Mouse (Mus musculus) lung, embryonic 14.5 days (tissue): ENCODE measurements at regions not wholly inside any gene's neighbourhood (a gene's known extent, or its start where the extent isn't known, plus 50 kb on each side); places are given as distances from the start of the nearest gene placed in this dataset.

Experiments used
- ATAC-seq: fragments of 200-750 bp; cut with Nextera tagmentation; 2 replicates; pipeline ENCODE4 v1.8.0; 2017; ENCODE audit warnings: mild to moderate bottlenecking, moderate TSS enrichment, moderate library complexity; ENCODE audit not compliant: insufficient read depth
- DNase-seq: peaks from one replicate; pipeline ENCODE4 v3.0.0-alpha.2; 2015
- H3K27ac ChIP-seq: fragments of 300-500 bp; sonication (generic); 2 replicates; pipeline ENCODE4 v1.5.1; 2014; ENCODE audit warnings: low read depth, mild to moderate bottlenecking, moderate library complexity
- H3K27me3 ChIP-seq: fragments of 300-500 bp; sonication (generic); 2 replicates; pipeline ENCODE4 v1.6.1; 2014; ENCODE audit warnings: low read length, control low read depth; ENCODE audit not compliant: insufficient read depth
- H3K36me3 ChIP-seq: fragments of 300-500 bp; sonication (generic); 2 replicates; pipeline ENCODE4 v1.6.1; 2014; ENCODE audit warnings: control low read depth; ENCODE audit not compliant: insufficient read depth
- H3K4me1 ChIP-seq: fragments of 300-500 bp; sonication (generic); 2 replicates; pipeline ENCODE4 v1.6.1; 2014; ENCODE audit warnings: antibody characterized with exemption, control low read depth; ENCODE audit not compliant: insufficient read depth
- H3K4me2 ChIP-seq: fragments of 300-500 bp; sonication (generic); 2 replicates; pipeline ENCODE4 v1.6.1; 2014; ENCODE audit warnings: mild to moderate bottlenecking
- H3K4me3 ChIP-seq: fragments of 300-500 bp; sonication (generic); 2 replicates; pipeline ENCODE4 v1.5.1; 2014; ENCODE audit warnings: low read depth, low read length
- H3K9ac ChIP-seq: fragments of 300-500 bp; sonication (generic); 2 replicates; pipeline ENCODE4 v1.6.1; 2014
- H3K9me3 ChIP-seq: fragments of 300-500 bp; sonication (generic); 2 replicates; pipeline ENCODE4 v1.6.1; 2016; ENCODE audit warnings: low read depth, low read length, control low read depth
- CTCF ChIP-seq: IDR thresholded peaks from 2 replicates; pipeline ENCODE4 v1.5.1; 2016; ENCODE audit warnings: antibody characterized with exemption, low read depth
- WGBS: fragments of 180-500 bp; shearing (Covaris S2); extraction: QIAGEN DNeasy Blood & Tissue Kit; methylation state at CpG from one replicate; pipeline ENCODE4 v1.1.7; 2014; 5-methylcytosine and 5-hydroxymethylcytosine counted together

- Histone ChIP-seq H3K4me1 (no peaks in the 10 kb centered on the region), H3K27ac (no peak overlapping the region), H3K9me3 (no peaks in the 10 kb centered on the region), H3K4me3 (no peak overlapping the region), H3K27me3 (no peaks in the 10 kb centered on the region), H3K4me2 (no peak overlapping the region), H3K36me3 (no peaks in the 10 kb centered on the region), H3K9ac (no peak overlapping the region)
- TF ChIP-seq CTCF, result no peak
- DNase-seq (no peak), ATAC-seq (no peak)
- 51% methylated on average over 3 of the region's 3 CpGs for WGBS
Observed at GRCm38 (mm10) chr3:70097813-70098212, 90.4 kb downstream of the Otol1 start.

GRCm38 (mm10) chr3:70102091-70102490, 94.7 kb downstream of the Otol1 start:
- no peak for TF ChIP-seq CTCF
- WGBS, result 51% methylated on average over 7 of the region's 7 CpGs
- no peak overlapping the region for H3K9ac ChIP-seq

GRCm38 (mm10) chr3:70102593-70103213, 95.3 kb downstream of the Otol1 start:
- Histone ChIP-seq H3K27ac (no peak overlapping the region), H3K36me3 (no peaks in the 10 kb centered on the region), H3K4me2 (no peak overlapping the region), H3K9ac (no peak overlapping the region), H3K4me1 (no peaks in the 10 kb centered on the region), H3K4me3 (no peak overlapping the region), H3K27me3 (no peaks in the 10 kb centered on the region), H3K9me3 (no peaks in the 10 kb centered on the region)
- ATAC-seq, result no peak
- 72% methylated on average over 10 of the region's 10 CpGs for WGBS
- TF ChIP-seq CTCF, result no peak
- peak; percentile 1 for DNase-seq

More at GRCm38 (mm10) chr3:70102091-70102490, 94.7 kb downstream of the Otol1 start:
- DNase-seq (no peak), ATAC-seq (no peak)
- Histone ChIP-seq H3K36me3 (no peaks in the 10 kb centered on the region), H3K27me3 (no peaks in the 10 kb centered on the region), H3K9me3 (no peaks in the 10 kb centered on the region), H3K4me2 (no peak overlapping the region), H3K4me3 (no peak overlapping the region), H3K27ac (no peak overlapping the region), H3K4me1 (no peaks in the 10 kb centered on the region)

GRCm38 (mm10) chr3:70103983-70104827, 96.8 kb downstream of the Otol1 start:
- TF ChIP-seq CTCF, result peak; percentile 84
- H3K27me3 ChIP-seq, result no peaks in the 10 kb centered on the region
- H3K4me3 ChIP-seq, result peak overlapping the region; percentile 42
- H3K9ac ChIP-seq, result peak overlapping the region; percentile 62
- peak overlapping the region; percentile 71 for H3K27ac ChIP-seq
- DNase-seq (peak; percentile 96), ATAC-seq (peak; percentile 62; the same call in 1 of the 2 replicates)
- no peaks in the 10 kb centered on the region for H3K9me3 ChIP-seq
- no peaks in the 10 kb centered on the region for H3K36me3 ChIP-seq
- 6% methylated on average over 21 of the region's 21 CpGs for WGBS
- H3K4me2 ChIP-seq, result peak overlapping the region; percentile 93
- no peaks in the 10 kb centered on the region for H3K4me1 ChIP-seq

- H3K9me3 ChIP-seq, result no peaks in the 10 kb centered on the region
- H3K4me1 ChIP-seq, result no peaks in the 10 kb centered on the region
- no peaks in the 10 kb centered on the region for H3K27me3 ChIP-seq
- DNase-seq (peak; percentile 95), ATAC-seq (peak; percentile 58; the same call in 1 of the 2 replicates)
- peak overlapping the region; percentile 93 for H3K4me2 ChIP-seq
- H3K9ac ChIP-seq, result peak overlapping the region; percentile 62
- H3K4me3 ChIP-seq, result peak overlapping the region; percentile 42
- H3K27ac ChIP-seq, result no peak overlapping the region
- no peaks in the 10 kb centered on the region for H3K36me3 ChIP-seq
- peak; percentile 88 for TF ChIP-seq CTCF
- 14% methylated on average over 7 of the region's 7 CpGs for WGBS
Observed at GRCm38 (mm10) chr3:70104828-70105399, 97.5 kb downstream of the Otol1 start.

GRCm38 (mm10) chr3:70105561-70105960, 98.1 kb downstream of the Otol1 start:
- H3K27ac ChIP-seq, result no peak overlapping the region
- H3K27me3 ChIP-seq, result no peaks in the 10 kb centered on the region
- H3K9ac ChIP-seq, result no peak overlapping the region
- H3K4me1 ChIP-seq, result no peaks in the 10 kb centered on the region
- H3K4me3 ChIP-seq, result no peak overlapping the region
- ATAC-seq (no peak), DNase-seq (no peak)
- TF ChIP-seq CTCF, result no peak
- H3K4me2 ChIP-seq, result no peak overlapping the region
- WGBS, result 65% methylated on average over 1 of the region's 1 CpGs
- no peaks in the 10 kb centered on the region for H3K9me3 ChIP-seq
- H3K36me3 ChIP-seq, result no peaks in the 10 kb centered on the region

- WGBS, result 76% methylated on average over 2 of the region's 2 CpGs
- Histone ChIP-seq H3K4me3 (no peak overlapping the region), H3K27me3 (no peaks in the 10 kb centered on the region), H3K4me2 (no peak overlapping the region), H3K9ac (no peak overlapping the region), H3K36me3 (no peaks in the 10 kb centered on the region), H3K4me1 (no peaks in the 10 kb centered on the region), H3K9me3 (no peaks in the 10 kb centered on the region), H3K27ac (no peak overlapping the region)
- DNase-seq (no peak), ATAC-seq (no peak)
- no peak for TF ChIP-seq CTCF
Observed at GRCm38 (mm10) chr3:70106141-70106540, 98.7 kb downstream of the Otol1 start.
